Mouse (Mus musculus) limb, embryonic 15.5 days (tissue): ENCODE results near the gene Tmprss15. TPM values are rescaled to one million over a fixed set of nuclear protein-coding genes. Genes with fewer than 3 reads are reported as not detected.

Experiments
- ATAC-seq: fragments of 200-750 bp; cut with Nextera tagmentation; 2 replicates; pipeline ENCODE4 v1.8.0; 2017; ENCODE audit warnings: low read depth, moderate TSS enrichment; ENCODE audit not compliant: insufficient number of reproducible peaks, low FRiP score, low TSS enrichment
- H3K27ac ChIP-seq: fragments of 300-500 bp; sonication (generic); 2 replicates; pipeline ENCODE4 v1.5.1; 2015; ENCODE audit warnings: moderate library complexity, mild to moderate bottlenecking, inconsistent platforms
- H3K27me3 ChIP-seq: fragments of 300-500 bp; sonication (generic); 2 replicates; pipeline ENCODE4 v1.6.1; 2015; ENCODE audit warnings: inconsistent platforms
- H3K36me3 ChIP-seq: fragments of 300-500 bp; sonication (generic); 2 replicates; pipeline ENCODE4 v1.6.1; 2015; ENCODE audit warnings: inconsistent platforms
- H3K4me1 ChIP-seq: fragments of 300-500 bp; sonication (generic); 2 replicates; pipeline ENCODE4 v1.6.1; 2015; ENCODE audit warnings: inconsistent platforms
- H3K4me2 ChIP-seq: fragments of 300-500 bp; sonication (generic); 2 replicates; pipeline ENCODE4 v1.6.1; 2015; ENCODE audit warnings: mild to moderate bottlenecking, inconsistent platforms
- H3K4me3 ChIP-seq: fragments of 300-500 bp; sonication (generic); 2 replicates; pipeline ENCODE4 v1.5.1; 2015; ENCODE audit warnings: mild to moderate bottlenecking, inconsistent platforms
- H3K9ac ChIP-seq: fragments of 300-500 bp; sonication (generic); 2 replicates; pipeline ENCODE4 v1.6.1; 2015; ENCODE audit warnings: inconsistent platforms
- H3K9me3 ChIP-seq: fragments of 300-500 bp; sonication (generic); 2 replicates; pipeline ENCODE4 v1.6.1; 2016; ENCODE audit warnings: inconsistent platforms
- WGBS: fragments of 180-500 bp; shearing (Covaris S2); methylation state at CpG from one replicate; pipeline ENCODE4 v1.1.7; 2015; 5-methylcytosine and 5-hydroxymethylcytosine counted together
- polyA plus RNA-seq: library from polyadenylated mRNA; unstranded; fragments of >200 nt; fragmentation: Nextera tagmentation; extraction: Ambion mirVana; gene quantifications from 2 replicates; pipeline ENCODE4 v1.2.1, GENCODE M21; 2015

Tmprss15 gene
- not detected in 2 replicates for polyA plus RNA-seq

DNA sequence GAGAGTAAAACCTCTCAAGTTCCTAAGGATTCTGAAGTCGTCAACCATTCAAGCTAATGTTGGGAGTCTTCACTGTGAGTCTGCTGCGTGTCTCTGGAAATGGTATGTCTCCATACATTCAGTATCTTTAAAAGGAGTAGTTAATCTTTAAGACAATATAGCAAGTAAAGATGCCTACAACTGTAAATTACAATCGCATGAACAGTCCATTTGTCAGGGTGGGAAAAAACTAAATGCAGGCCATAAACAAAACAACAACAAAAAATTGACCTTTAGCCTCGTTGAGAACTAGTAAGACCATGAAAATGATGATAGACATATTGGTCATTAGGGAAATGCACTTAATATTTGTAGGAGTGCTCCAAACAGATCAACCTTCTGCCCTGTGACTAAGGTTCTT is at the start of gene Tmprss15:
Gene Tmprss15 (minus strand): TSS at position 101 of the 400 bp plus-strand sequence.
- ATAC-seq, result no peak
- H3K4me2 ChIP-seq, result no peak within 1 kb of the TSS
- no peaks in the 10 kb centered on the region for H3K9me3 ChIP-seq
- H3K27me3 ChIP-seq, result no peaks in the 10 kb centered on the region
- WGBS, result 82% methylated on average over 4 of the region's 4 CpGs
- no peak within 1 kb of the TSS for H3K9ac ChIP-seq
- no peak within 1 kb of the TSS for H3K4me3 ChIP-seq
- no peak within 1 kb of the TSS for H3K27ac ChIP-seq
- no peaks in the 10 kb centered on the region for H3K4me1 ChIP-seq
- H3K36me3 ChIP-seq, result no peaks in the 10 kb centered on the region

DNA sequence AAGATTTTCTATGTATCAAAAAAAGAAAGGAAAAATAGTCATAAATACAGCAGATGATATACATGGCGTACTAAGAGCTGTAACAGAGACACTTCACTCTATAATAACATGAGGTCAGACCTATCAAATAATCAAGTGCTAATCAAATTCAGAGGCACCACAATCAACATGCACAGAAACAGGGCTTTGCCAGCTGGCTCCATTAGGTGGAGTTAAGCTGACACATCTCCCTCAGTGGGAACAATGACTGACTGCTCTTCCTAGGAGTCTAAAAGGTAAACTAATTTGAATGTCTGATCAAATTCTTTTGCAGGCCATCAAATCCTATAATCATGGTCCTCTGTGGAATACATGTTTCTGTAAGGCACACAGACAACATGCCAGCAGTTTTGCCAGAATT is 24.0 kb upstream of the Tmprss15 start:
- Histone ChIP-seq H3K9me3 (no peaks in the 10 kb centered on the region), H3K27ac (no peak overlapping the region), H3K4me1 (no peaks in the 10 kb centered on the region), H3K27me3 (no peaks in the 10 kb centered on the region), H3K36me3 (no peaks in the 10 kb centered on the region), H3K9ac (no peak overlapping the region), H3K4me3 (no peak overlapping the region), H3K4me2 (no peak overlapping the region)
- 64% methylated on average over 1 of the region's 1 CpGs for WGBS
- no peak for ATAC-seq

DNA sequence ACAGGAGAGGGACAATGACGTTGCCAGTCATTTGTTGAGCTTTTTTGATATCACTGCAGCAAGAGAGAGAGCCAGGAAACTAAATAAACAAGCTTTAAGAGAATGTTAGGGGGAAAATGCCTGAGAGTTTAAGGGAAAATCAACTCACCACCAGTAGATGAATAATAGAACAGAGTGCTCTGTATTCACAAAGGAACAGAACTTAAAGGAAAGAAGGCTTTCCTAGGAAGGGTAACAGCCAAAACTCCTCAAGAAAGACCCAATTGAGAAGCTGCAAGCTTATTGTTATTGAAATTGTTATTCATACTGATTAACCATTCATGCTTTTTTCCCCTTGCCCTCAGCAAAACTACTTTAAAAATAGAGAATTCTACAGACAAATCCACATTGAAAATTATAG is 18.6 kb upstream of the Tmprss15 start:
- no peaks in the 10 kb centered on the region for H3K36me3 ChIP-seq
- no peak overlapping the region for H3K4me2 ChIP-seq
- no peaks in the 10 kb centered on the region for H3K9me3 ChIP-seq
- no peak overlapping the region for H3K27ac ChIP-seq
- 40% methylated on average over 1 of the region's 1 CpGs for WGBS
- H3K4me3 ChIP-seq, result no peak overlapping the region
- no peaks in the 10 kb centered on the region for H3K4me1 ChIP-seq
- H3K9ac ChIP-seq, result no peak overlapping the region
- ATAC-seq, result no peak
- H3K27me3 ChIP-seq, result no peaks in the 10 kb centered on the region

DNA sequence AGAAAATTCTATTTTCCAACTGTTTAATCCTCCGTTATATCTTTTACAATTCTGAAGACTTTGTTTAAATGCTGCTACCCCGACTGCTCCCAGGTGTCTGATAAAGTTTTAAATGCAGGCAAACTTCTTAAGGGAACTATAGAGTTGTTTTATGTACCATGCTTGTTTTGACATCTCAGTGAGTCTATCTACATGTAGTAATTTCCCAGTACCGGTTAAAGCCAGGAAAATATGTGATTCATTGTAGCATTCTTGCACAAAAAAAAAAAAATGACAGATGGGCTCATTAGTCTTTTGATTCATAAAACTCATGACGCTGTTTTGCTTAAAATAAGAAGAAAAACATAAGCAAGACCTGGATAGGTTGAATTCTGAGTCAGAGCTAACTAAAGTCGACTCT is 18.1 kb upstream of the Tmprss15 start:
- Histone ChIP-seq H3K4me1 (no peaks in the 10 kb centered on the region), H3K4me3 (no peak overlapping the region), H3K27ac (no peak overlapping the region), H3K9me3 (no peaks in the 10 kb centered on the region), H3K27me3 (no peaks in the 10 kb centered on the region), H3K4me2 (no peak overlapping the region), H3K36me3 (no peaks in the 10 kb centered on the region), H3K9ac (no peak overlapping the region)
- 55% methylated on average over 5 of the region's 5 CpGs for WGBS
- no peak for ATAC-seq

DNA sequence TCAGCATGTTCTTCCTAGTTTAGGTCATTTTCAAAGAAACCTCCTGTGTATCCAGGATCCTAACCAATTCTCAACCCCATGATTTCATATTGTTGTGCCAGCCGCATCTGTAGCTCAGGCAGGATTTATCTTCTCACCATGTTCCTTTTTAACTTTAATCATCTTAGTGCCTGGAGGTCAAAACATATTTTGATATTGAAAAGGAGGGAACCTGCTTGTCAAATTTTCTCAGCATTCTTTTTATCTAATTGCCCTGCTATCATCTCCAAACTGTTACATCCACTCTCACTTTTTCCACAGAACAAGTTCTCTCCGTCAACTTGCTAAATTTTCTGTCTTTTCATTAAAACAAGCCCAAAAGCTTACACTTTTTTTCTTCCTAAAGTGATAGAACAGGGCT is 9.4 kb upstream of the Tmprss15 start:
- Histone ChIP-seq H3K4me2 (no peak overlapping the region), H3K27ac (no peak overlapping the region), H3K4me3 (no peak overlapping the region), H3K9ac (no peak overlapping the region), H3K36me3 (no peaks in the 10 kb centered on the region), H3K27me3 (no peaks in the 10 kb centered on the region), H3K4me1 (no peaks in the 10 kb centered on the region), H3K9me3 (no peaks in the 10 kb centered on the region)
- no peak for ATAC-seq
- 69% methylated on average over 2 of the region's 2 CpGs for WGBS

DNA sequence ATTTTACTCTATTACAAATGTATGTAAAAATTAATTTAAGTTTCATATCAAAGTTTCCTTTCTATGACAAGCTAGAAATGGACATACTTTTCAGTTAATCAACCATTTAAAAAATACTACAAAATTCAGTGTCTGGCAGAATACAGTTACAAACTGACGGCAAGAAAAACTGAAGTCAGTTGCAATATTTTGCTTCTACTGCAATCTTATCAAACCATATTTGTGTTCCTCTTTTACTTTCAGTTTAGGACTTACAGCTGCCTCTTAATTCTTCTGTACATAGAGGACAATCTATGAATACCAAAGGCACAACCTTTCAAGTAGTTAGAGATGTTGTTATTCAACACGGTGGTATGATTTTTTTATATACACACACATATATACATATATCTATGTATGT is 7.4 kb upstream of the Tmprss15 start:
- Histone ChIP-seq H3K27me3 (no peaks in the 10 kb centered on the region), H3K4me2 (no peak overlapping the region), H3K4me3 (no peak overlapping the region), H3K9me3 (no peaks in the 10 kb centered on the region), H3K27ac (no peak overlapping the region), H3K9ac (no peak overlapping the region), H3K4me1 (no peaks in the 10 kb centered on the region), H3K36me3 (no peaks in the 10 kb centered on the region)
- 87% methylated on average over 2 of the region's 2 CpGs for WGBS
- no peak for ATAC-seq

DNA sequence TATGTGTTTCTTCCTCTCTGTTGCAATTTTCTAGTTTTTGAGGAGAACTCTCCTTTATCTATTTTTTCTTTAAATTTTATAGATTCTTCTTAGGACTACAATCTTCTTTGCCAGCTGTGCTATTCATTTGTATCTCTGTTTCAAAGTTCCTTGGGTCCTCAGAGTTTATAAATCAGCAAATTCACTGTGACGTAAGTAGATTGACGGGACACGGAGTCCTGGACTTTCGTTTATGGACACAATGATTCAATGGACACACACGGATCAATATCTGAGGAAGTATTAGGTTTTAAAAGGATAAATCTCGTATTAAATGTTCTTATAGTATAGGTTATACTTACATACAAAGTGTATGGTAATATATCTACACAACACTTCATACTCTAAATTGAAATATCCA is 4.3 kb downstream of the Tmprss15 start:
- WGBS, result 85% methylated on average over 6 of the region's 6 CpGs
- Histone ChIP-seq H3K36me3 (no peaks in the 10 kb centered on the region), H3K9ac (no peak overlapping the region), H3K27me3 (no peaks in the 10 kb centered on the region), H3K4me2 (no peak overlapping the region), H3K9me3 (no peaks in the 10 kb centered on the region), H3K4me1 (no peaks in the 10 kb centered on the region), H3K27ac (no peak overlapping the region), H3K4me3 (no peak overlapping the region)
- ATAC-seq, result no peak

DNA sequence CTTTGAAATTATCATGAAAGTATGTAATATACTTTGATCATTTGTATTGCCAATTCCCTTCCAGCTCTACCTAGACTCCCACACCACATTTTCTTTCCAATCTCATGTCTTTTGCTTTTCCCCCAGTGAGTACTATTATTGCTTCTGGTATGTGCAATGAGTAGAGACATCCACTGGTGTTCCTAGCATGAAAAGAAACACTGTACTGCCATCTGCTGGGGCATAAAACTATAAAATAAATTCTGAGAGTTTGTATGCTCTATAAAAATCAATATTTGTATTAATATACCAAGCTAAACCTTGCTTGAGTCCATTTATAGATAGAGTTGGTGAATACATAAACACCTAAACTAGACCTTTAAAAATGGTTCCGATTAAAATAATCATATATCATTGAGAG is 27.0 kb downstream of the Tmprss15 start:
- no peak overlapping the region for H3K27ac ChIP-seq
- H3K36me3 ChIP-seq, result no peaks in the 10 kb centered on the region
- no peak overlapping the region for H3K4me2 ChIP-seq
- H3K9ac ChIP-seq, result no peak overlapping the region
- no peaks in the 10 kb centered on the region for H3K27me3 ChIP-seq
- H3K4me3 ChIP-seq, result no peak overlapping the region
- WGBS, result 82% methylated on average over 1 of the region's 1 CpGs
- H3K9me3 ChIP-seq, result no peaks in the 10 kb centered on the region
- no peak for ATAC-seq
- H3K4me1 ChIP-seq, result no peaks in the 10 kb centered on the region

DNA sequence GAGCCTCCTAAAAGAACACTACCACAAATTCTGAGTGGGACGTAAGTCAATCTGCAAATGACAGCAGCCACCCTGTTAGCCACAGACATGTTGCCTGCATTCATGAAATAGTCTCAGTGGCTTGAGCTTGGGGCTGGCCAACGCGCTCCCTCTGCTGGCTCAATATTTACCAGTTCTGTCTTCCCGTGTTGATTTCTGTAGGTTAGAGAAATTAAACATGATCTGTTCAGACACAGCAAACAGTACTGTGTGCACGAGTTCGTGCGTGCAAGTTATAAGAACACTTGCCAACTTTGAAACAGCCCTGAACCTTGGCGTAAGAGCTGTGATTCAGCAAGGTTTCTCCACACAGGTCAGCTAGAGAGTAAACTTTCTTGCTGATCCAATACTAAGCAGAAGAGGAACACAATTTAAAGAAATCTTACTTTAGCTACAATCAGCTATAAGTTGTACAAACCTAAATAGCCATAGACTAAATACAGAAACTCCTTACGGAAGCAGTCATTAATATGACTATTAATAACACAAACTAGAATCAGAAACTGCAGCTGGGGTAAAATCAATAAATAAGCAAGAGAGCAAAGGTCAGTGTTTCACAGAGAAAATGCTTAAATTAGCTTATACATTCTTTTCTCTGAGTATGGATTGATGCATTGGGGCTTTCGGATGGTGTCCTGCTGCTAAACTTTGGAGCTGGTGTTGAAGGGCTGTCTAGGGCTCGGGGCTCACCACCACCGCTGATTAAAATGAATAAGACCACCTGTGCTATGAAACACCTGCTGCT is 31.9 kb downstream of the Tmprss15 start:
- no peak for ATAC-seq
- Histone ChIP-seq H3K27ac (no peak overlapping the region), H3K9ac (no peak overlapping the region), H3K4me2 (no peak overlapping the region), H3K9me3 (no peaks in the 10 kb centered on the region), H3K27me3 (no peaks in the 10 kb centered on the region), H3K4me3 (no peak overlapping the region), H3K36me3 (no peaks in the 10 kb centered on the region), H3K4me1 (no peaks in the 10 kb centered on the region)
- WGBS, result 54% methylated on average over 12 of the region's 12 CpGs

DNA sequence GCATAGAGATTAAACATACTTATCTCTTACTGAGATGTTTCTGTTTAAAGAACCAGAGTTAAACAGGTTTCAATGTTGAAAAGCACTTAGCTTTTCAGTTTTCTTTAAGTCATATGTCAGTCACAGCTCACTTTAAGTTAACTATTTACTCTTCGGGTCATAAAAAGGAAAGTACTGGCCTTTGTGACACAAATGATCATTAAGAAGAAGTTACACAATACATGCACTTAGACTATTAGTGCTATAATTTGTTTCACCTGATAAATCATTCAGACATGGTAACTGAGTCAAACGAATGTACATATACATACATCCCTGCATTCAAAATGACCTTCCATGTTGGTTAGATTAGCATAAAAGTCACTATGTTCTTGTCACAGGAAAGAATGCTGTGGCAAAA is 58.3 kb downstream of the Tmprss15 start:
- ATAC-seq, result no peak

DNA sequence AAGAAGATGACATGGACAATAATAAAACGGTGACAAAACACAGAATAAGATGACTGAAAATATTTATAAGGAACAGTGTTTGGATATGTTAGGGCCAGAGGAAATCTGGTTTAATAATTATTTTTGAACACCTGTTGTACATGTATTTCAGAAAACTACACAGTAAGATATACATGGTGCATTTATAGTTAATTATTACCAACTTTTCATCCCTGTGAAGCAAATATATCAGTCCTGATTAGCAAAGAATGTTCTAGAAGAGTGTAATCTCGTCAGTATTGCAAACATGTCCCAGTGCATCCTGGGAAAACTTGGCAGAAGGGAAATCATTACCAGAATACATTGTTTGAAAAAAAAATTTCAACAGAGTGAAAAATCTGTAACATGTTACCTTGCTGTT is 88.1 kb downstream of the Tmprss15 start:
- H3K36me3 ChIP-seq, result no peaks in the 10 kb centered on the region
- no peak overlapping the region for H3K4me3 ChIP-seq
- H3K9ac ChIP-seq, result no peak overlapping the region
- H3K27ac ChIP-seq, result no peak overlapping the region
- H3K4me1 ChIP-seq, result no peaks in the 10 kb centered on the region
- ATAC-seq, result no peak
- H3K27me3 ChIP-seq, result no peaks in the 10 kb centered on the region
- no peak overlapping the region for H3K4me2 ChIP-seq
- WGBS, result 71% methylated on average over 2 of the region's 2 CpGs
- no peaks in the 10 kb centered on the region for H3K9me3 ChIP-seq

More for the DNA sequence above, 58.3 kb downstream of the Tmprss15 start:
- 53% methylated on average over 2 of the region's 2 CpGs for WGBS
- Histone ChIP-seq H3K4me3 (no peak overlapping the region), H3K36me3 (no peaks in the 10 kb centered on the region), H3K27me3 (no peaks in the 10 kb centered on the region), H3K4me1 (no peaks in the 10 kb centered on the region), H3K27ac (no peak overlapping the region), H3K9me3 (no peaks in the 10 kb centered on the region), H3K4me2 (no peak overlapping the region), H3K9ac (no peak overlapping the region)

DNA sequence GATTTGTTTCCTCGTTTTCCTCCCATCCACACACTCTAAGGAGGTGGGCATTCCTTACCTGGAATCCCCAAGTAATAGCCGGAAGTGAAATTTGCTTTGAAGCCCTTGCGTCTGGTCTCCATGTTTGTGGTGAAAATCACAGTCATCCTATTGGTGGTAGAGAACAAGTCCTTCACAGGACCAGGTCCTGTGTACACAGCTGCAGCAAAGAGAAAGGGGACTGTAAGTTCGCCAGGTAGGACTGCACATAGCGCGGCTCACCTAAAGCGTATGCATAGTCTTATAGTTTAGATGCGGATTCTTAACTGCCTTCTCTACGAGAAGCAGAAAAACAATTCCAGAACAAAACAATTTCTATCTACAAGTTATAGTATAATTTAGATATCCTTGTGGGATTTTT is 89.2 kb downstream of the Tmprss15 start:
- Histone ChIP-seq H3K4me3 (no peak overlapping the region), H3K27me3 (no peaks in the 10 kb centered on the region), H3K27ac (no peak overlapping the region), H3K36me3 (no peaks in the 10 kb centered on the region), H3K4me1 (no peaks in the 10 kb centered on the region), H3K4me2 (no peak overlapping the region), H3K9me3 (no peaks in the 10 kb centered on the region), H3K9ac (no peak overlapping the region)
- ATAC-seq, result no peak
- WGBS, result 79% methylated on average over 9 of the region's 9 CpGs

DNA sequence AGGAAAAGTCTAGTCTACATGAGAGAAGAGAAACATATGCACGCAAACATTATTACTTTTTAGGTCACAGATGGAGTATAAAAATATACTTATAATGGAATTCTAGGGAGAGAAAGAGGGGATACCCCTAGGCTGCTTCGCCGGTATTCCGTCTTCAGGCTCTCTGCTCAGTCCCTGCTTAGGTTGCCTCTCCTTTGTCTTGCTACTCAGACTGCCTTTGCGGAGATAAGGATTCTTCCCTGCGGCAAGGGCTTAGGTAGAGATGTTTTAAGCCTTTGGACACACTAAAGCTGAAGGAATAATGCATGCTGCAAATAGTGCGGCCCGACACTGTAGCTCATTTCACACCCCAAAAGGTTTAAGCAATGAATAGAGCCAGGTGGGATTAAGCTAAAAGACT is 114.5 kb downstream of the Tmprss15 start:
- Histone ChIP-seq H3K4me1 (no peaks in the 10 kb centered on the region), H3K4me2 (no peak overlapping the region), H3K27me3 (no peaks in the 10 kb centered on the region), H3K36me3 (no peaks in the 10 kb centered on the region), H3K27ac (no peak overlapping the region), H3K9ac (no peak overlapping the region), H3K9me3 (no peaks in the 10 kb centered on the region), H3K4me3 (no peak overlapping the region)
- no peak for ATAC-seq
- 73% methylated on average over 8 of the region's 8 CpGs for WGBS
